Mouse (Mus musculus) MEL (cell line): ENCODE data around the gene Cmtr2. TPM values are rescaled to one million over a fixed set of nuclear protein-coding genes. Genes with fewer than 3 reads are reported as not detected.

Experiments
- DNase-seq: peaks from one replicate; pipeline ENCODE4 v3.0.0; 2011; ENCODE audit warnings: low read depth, low spot score
- H3K27ac ChIP-seq: 2 replicates; pipeline ENCODE4 v1.5.1; 2012; ENCODE audit warnings: low read depth, mild to moderate bottlenecking, control low read depth, low read length, moderate library complexity; ENCODE audit not compliant: control insufficient read depth
- H3K27me3 ChIP-seq, 2 experiments: fragments of 150-350 bp in 1 of 2; sonication (generic) in 1 of 2; 2 replicates each; pipeline ENCODE4 v1.6.1; 2012; ENCODE audit warnings: low read length in 2 of 2, mild to moderate bottlenecking in 2 of 2, improper control_type of control experiment in 1 of 2, moderate library complexity in 1 of 2; ENCODE audit not compliant: insufficient read depth in 2 of 2, control insufficient read depth in 1 of 2
- H3K36me3 ChIP-seq, 2 experiments: 2 replicates each; pipeline ENCODE4 v1.6.1; 2012 to 2014; ENCODE audit warnings: low read length in 2 of 2, improper control_type of control experiment in 1 of 2, inconsistent platforms in 1 of 2, mild to moderate bottlenecking in 1 of 2; ENCODE audit not compliant: insufficient read depth in 2 of 2, control insufficient read depth in 1 of 2
- H3K4me1 ChIP-seq, 2 experiments: fragments of 150-350 bp in 1 of 2; sonication (generic) in 1 of 2; 2 replicates each; pipeline ENCODE4 v1.6.1; 2012; ENCODE audit warnings: low read length in 2 of 2, improper control_type of control experiment in 1 of 2, mild to moderate bottlenecking in 1 of 2; ENCODE audit not compliant: insufficient read depth in 2 of 2, control insufficient read depth in 1 of 2
- H3K4me3 ChIP-seq, 2 experiments: fragments of 150-350 bp in 1 of 2; sonication (generic) in 1 of 2; 2 replicates each; pipeline ENCODE4 v1.5.1; 2012; ENCODE audit warnings: low read depth in 2 of 2, low read length in 2 of 2, mild to moderate bottlenecking in 2 of 2, moderate library complexity in 2 of 2, control low read depth in 1 of 2, improper control_type of control experiment in 1 of 2; ENCODE audit not compliant: control insufficient read depth in 1 of 2, insufficient read depth in 1 of 2
- H3K79me2 ChIP-seq: 2 replicates; pipeline ENCODE4 v1.6.1; 2012; ENCODE audit warnings: mild to moderate bottlenecking, low read length, moderate library complexity; ENCODE audit not compliant: control insufficient read depth, poor library complexity, insufficient read depth
- H3K9ac ChIP-seq: 2 replicates; pipeline ENCODE4 v1.6.1; 2012; ENCODE audit warnings: low read depth, mild to moderate bottlenecking, control low read depth, low read length, moderate library complexity; ENCODE audit not compliant: control insufficient read depth, poor library complexity, severe bottlenecking
- H3K9me3 ChIP-seq: fragments of 150-350 bp; sonication (generic); replicated peaks from 2 replicates; pipeline ENCODE4 v1.6.1; 2012; ENCODE audit warnings: mild to moderate bottlenecking, low read length, improper control_type of control experiment, moderate library complexity; ENCODE audit not compliant: insufficient read depth
- CHD1 ChIP-seq: IDR thresholded peaks from 2 replicates; pipeline ENCODE4 v1.6.1; 2012; ENCODE audit warnings: low read depth, mild to moderate bottlenecking, inconsistent platforms, low read length, improper control_type of control experiment
- CHD2 ChIP-seq: IDR thresholded peaks from 2 replicates; pipeline ENCODE4 v1.6.1; 2011; ENCODE audit warnings: low read length, improper control_type of control experiment
- CTCF ChIP-seq, 3 experiments: IDR thresholded peaks in 2 of 3; conservative IDR thresholded peaks in 1 of 3; 2 replicates each; pipeline ENCODE4 v1.5.1; 2011 to 2012; ENCODE audit warnings: low read length in 3 of 3, low read depth in 2 of 3, mild to moderate bottlenecking in 2 of 3, improper control_type of control experiment in 1 of 3, inconsistent platforms in 1 of 3, mixed read lengths in 1 of 3, moderate library complexity in 1 of 3; ENCODE audit not compliant: control insufficient read depth in 1 of 3, insufficient read depth in 1 of 3, poor library complexity in 1 of 3, severe bottlenecking in 1 of 3
- E2F4 ChIP-seq: IDR thresholded peaks from 2 replicates; pipeline ENCODE4 v1.6.1; 2011; ENCODE audit warnings: low read depth, low read length, improper control_type of control experiment, borderline replicate concordance
- EP300 ChIP-seq, 2 experiments: IDR thresholded peaks; 2 replicates each; pipeline ENCODE4 v1.6.1; 2011; ENCODE audit warnings: improper control_type of control experiment in 2 of 2, low read length in 2 of 2, low read depth in 1 of 2, mild to moderate bottlenecking in 1 of 2
- ETS1 ChIP-seq: IDR thresholded peaks from 2 replicates; pipeline ENCODE4 v1.6.1; 2012; ENCODE audit warnings: low read depth, mild to moderate bottlenecking, inconsistent platforms, low read length, improper control_type of control experiment, moderate library complexity
- GABPA ChIP-seq: IDR thresholded peaks from 2 replicates; pipeline ENCODE4 v1.6.1; 2012; ENCODE audit warnings: low read depth, mild to moderate bottlenecking, inconsistent platforms, low read length, improper control_type of control experiment, moderate library complexity
- GATA1 ChIP-seq: IDR thresholded peaks from 2 replicates; pipeline ENCODE4 v1.6.1; 2011; ENCODE audit warnings: low read depth, low read length, improper control_type of control experiment
- JUND ChIP-seq: IDR thresholded peaks from 2 replicates; pipeline ENCODE4 v1.6.1; 2011; ENCODE audit warnings: low read depth, mild to moderate bottlenecking, improper control_type of control experiment, low read length
- MAX ChIP-seq: IDR thresholded peaks from 2 replicates; pipeline ENCODE4 v1.6.1; 2011; ENCODE audit warnings: low read length, improper control_type of control experiment
- MEF2A ChIP-seq: IDR thresholded peaks from 2 replicates; pipeline ENCODE4 v1.6.1; 2014; ENCODE audit warnings: low read depth, mild to moderate bottlenecking, inconsistent platforms, low read length, improper control_type of control experiment; ENCODE audit not compliant: poor library complexity, insufficient replicate concordance, severe bottlenecking; ENCODE audit errors: extremely low read depth
- MYC ChIP-seq: IDR thresholded peaks from 2 replicates; pipeline ENCODE4 v1.6.1; 2011; ENCODE audit warnings: low read depth, mild to moderate bottlenecking, low read length, improper control_type of control experiment, moderate library complexity
- POLR2A ChIP-seq, 2 experiments: IDR thresholded peaks; 2 replicates each; pipeline ENCODE4 v1.6.1; 2011 to 2012; ENCODE audit warnings: low read length in 2 of 2, mild to moderate bottlenecking in 2 of 2, control low read depth in 1 of 2, improper control_type of control experiment in 1 of 2, low read depth in 1 of 2, moderate library complexity in 1 of 2; ENCODE audit not compliant: control insufficient read depth in 1 of 2, insufficient read depth in 1 of 2, poor library complexity in 1 of 2
- POLR2AphosphoS2 ChIP-seq: IDR thresholded peaks from 2 replicates; pipeline ENCODE4 v1.6.1; 2011; ENCODE audit warnings: low read length, improper control_type of control experiment
- POLR2AphosphoS5 ChIP-seq: IDR thresholded peaks from 2 replicates; pipeline ENCODE4 v1.6.1; 2012; ENCODE audit warnings: low read depth, borderline replicate concordance, mild to moderate bottlenecking, inconsistent platforms, low read length, moderate library complexity, mixed read lengths
- RAD21 ChIP-seq: IDR thresholded peaks from 2 replicates; pipeline ENCODE4 v1.6.1; 2011; ENCODE audit warnings: mild to moderate bottlenecking, low read depth, low read length, improper control_type of control experiment
- SIN3A ChIP-seq: IDR thresholded peaks from 2 replicates; pipeline ENCODE4 v1.6.1; 2012; ENCODE audit warnings: low read length, improper control_type of control experiment, inconsistent platforms
- SMC3 ChIP-seq: IDR thresholded peaks from 2 replicates; pipeline ENCODE4 v1.6.1; 2011; ENCODE audit warnings: low read depth, low read length, improper control_type of control experiment
- TBP ChIP-seq: IDR thresholded peaks from 2 replicates; pipeline ENCODE4 v1.8.0; 2011; ENCODE audit warnings: low read depth, low read length, improper control_type of control experiment
- USF1 ChIP-seq: IDR thresholded peaks from 2 replicates; pipeline ENCODE4 v1.6.1; 2014; ENCODE audit warnings: low read depth, mild to moderate bottlenecking, inconsistent platforms, low read length, improper control_type of control experiment, moderate library complexity
- ZC3H11A ChIP-seq: IDR thresholded peaks from 2 replicates; pipeline ENCODE4 v1.6.1; 2012; ENCODE audit warnings: low read depth, mild to moderate bottlenecking, inconsistent platforms, low read length, improper control_type of control experiment
- polyA plus RNA-seq, 2 experiments: library from polyadenylated mRNA; stranded (reverse) in 1 of 2; unstranded in 1 of 2; fragments of >175 nt in 1 of 2; fragments of >200 nt in 1 of 2; gene quantifications; 2 replicates each; pipeline versions ENCODE4 v1.2.1 to v1.2.4; 2012; ENCODE audit warnings: low replicate concordance in 2 of 2, low read depth in 1 of 2; ENCODE audit not compliant: insufficient read length in 2 of 2, insufficient read depth in 1 of 2, missing spikeins in 1 of 2
- total RNA-seq: library from RNA; depleted of rRNA; stranded (reverse); fragments of 300-350 nt; gene quantifications from 2 replicates; pipeline ENCODE4 v1.2.3, GENCODE M21; 2012

The Cmtr2 gene
- total and polyA plus RNA-seq, 3 experiments, result 11.6 to 23.5 TPM; not detected in 1

DNA sequence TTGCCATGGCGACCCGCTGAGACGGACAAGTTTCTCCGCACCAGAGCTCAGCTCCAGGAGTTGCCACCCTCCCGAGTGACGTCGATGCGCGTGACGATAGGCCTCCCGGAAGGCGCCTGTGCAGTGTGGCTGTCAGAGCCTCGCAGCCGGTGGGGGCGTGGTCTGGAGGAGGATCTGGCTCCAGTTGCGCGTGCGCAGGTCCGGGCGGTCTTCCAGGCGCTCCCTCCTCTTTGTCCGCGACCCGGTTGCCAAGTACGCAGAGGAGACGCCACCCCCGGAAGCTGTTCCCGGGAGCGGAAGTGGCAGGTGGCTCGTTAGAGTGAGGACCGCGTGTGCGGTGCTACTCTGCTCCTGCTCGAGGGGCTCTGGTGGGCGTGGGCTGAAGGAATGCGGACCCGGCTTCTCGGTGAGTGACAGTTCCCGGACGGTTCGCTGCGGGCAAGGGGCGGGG is 2.2 kb downstream of the Cmtr2 start (continued):
- TF ChIP-seq JUND (no peak), CTCF (IDR thresholded peaks at IDR 0.05 in 2 of 3, conservative IDR thresholded peaks at IDR 0.05 in 1 of 3; ENCODE audit: control insufficient read depth in 1 of 3, insufficient read depth in 1 of 3, low read depth in 2 of 3, low read length in 3 of 3, poor library complexity in 1 of 3, severe bottlenecking in 1 of 3) (no peak), POLR2A (IDR thresholded peaks at IDR 0.05; ENCODE audit: control insufficient read depth in 1 of 2, insufficient read depth in 1 of 2, low read depth in 1 of 2, low read length in 2 of 2, poor library complexity in 1 of 2) (peak; percentile 72 to 79; a peak in 3 of 4 replicates)

DNA sequence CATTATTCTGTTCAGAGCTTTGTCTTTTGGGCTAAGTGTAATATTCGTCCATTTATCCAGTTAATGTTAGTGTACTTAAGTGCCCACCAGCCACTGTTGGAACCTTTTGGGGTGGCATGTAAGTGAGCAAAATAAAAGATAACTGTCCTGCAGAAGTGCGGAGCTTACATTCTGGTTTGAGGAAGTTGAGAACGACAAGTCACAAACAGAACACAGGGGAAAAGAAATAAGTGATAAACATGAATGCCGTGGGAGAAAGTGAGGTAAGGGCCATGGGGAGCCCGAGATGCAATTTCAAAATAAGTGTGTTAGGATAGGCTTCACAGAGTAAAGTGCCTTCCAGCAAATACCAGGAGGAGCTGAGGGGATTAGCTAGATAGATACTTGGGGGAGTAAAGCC is 3.0 kb downstream of the Cmtr2 start:
- peak; percentile 72 for DNase-seq
- TF ChIP-seq GATA1 (0 out of 2 replicates have a peak, but pooled peaks have one; percentile 17), ETS1 (peak; percentile 65), SIN3A (peak; percentile 67; the same call in 1 of the 2 replicates), CHD2 (no peak), POLR2AphosphoS5 (no peak), EP300 (IDR thresholded peaks at IDR 0.05; ENCODE audit: low read depth in 1 of 2, low read length in 2 of 2) (peak; percentile 8 to 33; a peak in 1 of 4 replicates), POLR2AphosphoS2 (no peak)
- TF ChIP-seq, all 39 proteins: peak for 4
- Histone ChIP-seq H3K9ac (peak overlapping the region; percentile 73), H3K27ac (peak overlapping the region; percentile 59), H3K4me3 (peak overlapping the region; percentile 68 to 77), H3K79me2 (peaks cover 28% of the 10 kb centered on the region), H3K9me3 (no peaks in the 10 kb centered on the region), H3K27me3 (no peaks in the 10 kb centered on the region), H3K4me1 (peaks cover 0 to 11% of the 10 kb centered on the region in 2 experiments; a peak in 2 of 4 replicates), H3K36me3 (peaks cover 6 to 13% of the 10 kb centered on the region in 2 experiments)

GRCm38 (mm10) chr8:110220936-110221335 is 5.5 kb downstream of the Cmtr2 start:
- Histone ChIP-seq H3K36me3 (peaks cover 6 to 13% of the 10 kb centered on the region in 2 experiments), H3K27me3 (no peaks in the 10 kb centered on the region), H3K4me1 (peaks cover 0 to 11% of the 10 kb centered on the region in 2 experiments; a peak in 2 of 4 replicates), H3K79me2 (peaks cover 28% of the 10 kb centered on the region), H3K27ac (no peak overlapping the region), H3K4me3 (no peak overlapping the region), H3K9me3 (no peaks in the 10 kb centered on the region), H3K9ac (no peak overlapping the region)
- TF ChIP-seq MYC (no peak), USF1 (no peak), ZC3H11A (no peak), CHD1 (no peak), POLR2AphosphoS2 (no peak), RAD21 (no peak), ETS1 (no peak), E2F4 (no peak), GATA1 (no peak), MAX (no peak), EP300 (IDR thresholded peaks at IDR 0.05; ENCODE audit: low read depth in 1 of 2, low read length in 2 of 2) (no peak), MEF2A (no peak), GABPA (no peak), CHD2 (no peak), SMC3 (no peak), TBP (no peak)
- no peak for DNase-seq
